Mouse (Mus musculus) naive thymus-derived CD4-positive, alpha-beta T cell, adult 5 months (primary cell): ENCODE measurements around the gene Gm21060. TPM values are rescaled to one million over a fixed set of nuclear protein-coding genes. Genes with fewer than 3 reads are reported as not detected.

Source experiments
- polyA plus RNA-seq: library from polyadenylated mRNA; unstranded; fragments of 100-300 nt; shearing (Covaris generic); gene quantifications from one replicate; pipeline ENCODE4 v1.2.1, GENCODE M21; 2017

The Gm21060 gene
- not detected for polyA plus RNA-seq

GRCm38 (mm10) chr19:61296969-61297368 is at the start of gene Gm21060:
Gene Gm21060 (minus strand): TSS chr19:61297069.

Other genes starting within 250 kb of the Gm21060 start
- gene Zfp950, start 156.2 kb downstream of the Gm21060 start, polyA plus RNA-seq = 24.8 TPM
- not detected for gene Gm7102, start 120.8 kb downstream of the Gm21060 start, polyA plus RNA-seq
- gene Gm6020, start 113.2 kb downstream of the Gm21060 start, polyA plus RNA-seq = not detected
- gene Csf2ra, start 68.6 kb downstream of the Gm21060 start, polyA plus RNA-seq = 9.3 TPM